Mouse (Mus musculus) forebrain, embryonic 16.5 days (tissue): ENCODE measurements around the gene Pin1. TPM values are rescaled to one million over a fixed set of nuclear protein-coding genes. Genes with fewer than 3 reads are reported as not detected.

Experiments
- ATAC-seq: fragments of 200-750 bp; cut with Nextera tagmentation; 2 replicates; pipeline ENCODE4 v1.8.0; 2017; ENCODE audit warnings: mild to moderate bottlenecking, moderate library complexity
- H3K27ac ChIP-seq: fragments of 300-500 bp; sonication (generic); 2 replicates; pipeline ENCODE4 v1.5.1; 2014; ENCODE audit warnings: low read length, control low read depth
- H3K27me3 ChIP-seq: fragments of 300-500 bp; sonication (generic); replicated peaks from 2 replicates; pipeline ENCODE4 v1.6.1; 2014; ENCODE audit warnings: low read length; ENCODE audit not compliant: control insufficient read depth, insufficient read depth
- H3K36me3 ChIP-seq: fragments of 300-500 bp; sonication (generic); 2 replicates; pipeline ENCODE4 v1.6.1; 2014; ENCODE audit not compliant: control insufficient read depth, insufficient read depth
- H3K4me1 ChIP-seq: fragments of 300-500 bp; sonication (generic); replicated peaks from 2 replicates; pipeline ENCODE4 v1.6.1; 2014; ENCODE audit warnings: low read length; ENCODE audit not compliant: control insufficient read depth, insufficient read depth
- H3K4me2 ChIP-seq: fragments of 300-500 bp; sonication (generic); 2 replicates; pipeline ENCODE4 v1.6.1; 2014; ENCODE audit warnings: mild to moderate bottlenecking, low read length, control low read depth
- H3K4me3 ChIP-seq: fragments of 300-500 bp; sonication (generic); replicated peaks from 2 replicates; pipeline ENCODE4 v1.5.1; 2014; ENCODE audit warnings: mild to moderate bottlenecking, low read length, control low read depth
- H3K9ac ChIP-seq: fragments of 300-500 bp; sonication (generic); replicated peaks from 2 replicates; pipeline ENCODE4 v1.6.1; 2014; ENCODE audit warnings: low read depth, low read length, control low read depth
- H3K9me3 ChIP-seq: fragments of 300-500 bp; sonication (generic); 2 replicates; pipeline ENCODE4 v1.6.1; 2016; ENCODE audit warnings: low read length; ENCODE audit not compliant: control insufficient read depth
- WGBS: fragments of 180-500 bp; shearing (Covaris S2); extraction: QIAGEN DNeasy Blood & Tissue Kit; methylation state at CpG from one replicate; pipeline ENCODE4 v1.1.7; 2014; 5-methylcytosine and 5-hydroxymethylcytosine counted together
- polyA plus RNA-seq: library from polyadenylated mRNA; unstranded; fragments of >200 nt; fragmentation: Nextera tagmentation; extraction: Ambion mirVana; gene quantifications from 2 replicates; pipeline ENCODE4 v1.2.1, GENCODE M21; 2015

The Pin1 gene
- polyA plus RNA-seq, 1 experiment from 2014 or later: 63.2 TPM

DNA sequence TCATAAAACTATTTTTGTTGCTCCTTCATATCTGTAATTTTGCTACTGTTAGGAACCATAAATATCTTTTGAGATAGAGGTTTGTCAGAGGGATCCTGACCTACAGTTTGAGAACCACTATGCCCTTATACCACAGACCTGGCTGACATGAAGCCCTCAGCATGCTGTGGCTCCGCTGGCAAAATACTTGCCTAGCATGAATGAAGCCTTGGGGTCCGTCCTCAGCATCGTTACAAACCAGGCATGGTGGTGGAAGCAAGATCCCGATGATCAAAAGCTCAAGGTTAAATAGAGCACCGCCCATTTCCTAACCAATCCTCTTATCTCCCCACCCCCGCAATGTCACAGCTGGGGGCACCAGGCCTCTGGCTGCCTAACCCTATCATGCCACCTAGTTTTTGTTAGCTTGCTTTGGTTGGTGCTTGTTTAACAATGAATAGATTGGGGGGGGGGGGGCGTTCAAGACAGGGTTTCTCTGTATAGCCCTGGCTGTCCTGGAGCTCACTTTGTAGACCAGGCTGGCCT lies 14.7 kb downstream of the Pin1 start:
- ATAC-seq: no peak
- Histone ChIP-seq H3K9ac (no peak overlapping the region), H3K9me3 (no peaks in the 10 kb centered on the region), H3K36me3 (0 out of 2 replicates have a peak, but pooled peaks cover 6% of the 10 kb centered on the region), H3K4me3 (no peak overlapping the region), H3K4me1 (peaks cover 27% of the 10 kb centered on the region), H3K27ac (no peak overlapping the region), H3K4me2 (no peak overlapping the region), H3K27me3 (no peaks in the 10 kb centered on the region)
- 17% methylated on average over 7 of the region's 7 CpGs for WGBS

DNA sequence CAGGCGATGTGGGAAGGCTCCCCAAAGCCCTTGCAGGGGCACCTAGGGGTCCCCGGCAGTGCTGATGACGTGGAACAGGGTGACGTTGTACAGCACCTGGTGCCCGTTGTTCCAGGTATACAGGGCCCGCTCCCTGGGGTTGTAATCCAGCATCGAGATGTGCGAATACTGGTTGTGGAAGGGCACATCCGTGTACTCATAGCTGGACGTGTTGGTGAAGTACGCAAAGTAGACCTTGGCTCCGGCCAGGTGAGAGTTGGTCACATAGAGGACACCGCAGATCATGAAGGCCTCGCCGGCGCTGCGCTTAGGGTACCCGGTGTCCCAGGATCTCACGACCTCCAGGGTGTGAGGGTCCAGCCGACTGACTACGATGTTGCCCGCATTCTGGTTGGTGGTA lies 16.2 kb downstream of the Pin1 start:
- H3K36me3 ChIP-seq: 0 out of 2 replicates have a peak, but pooled peaks cover 3% of the 10 kb centered on the region
- no peaks in the 10 kb centered on the region for H3K9me3 ChIP-seq

DNA sequence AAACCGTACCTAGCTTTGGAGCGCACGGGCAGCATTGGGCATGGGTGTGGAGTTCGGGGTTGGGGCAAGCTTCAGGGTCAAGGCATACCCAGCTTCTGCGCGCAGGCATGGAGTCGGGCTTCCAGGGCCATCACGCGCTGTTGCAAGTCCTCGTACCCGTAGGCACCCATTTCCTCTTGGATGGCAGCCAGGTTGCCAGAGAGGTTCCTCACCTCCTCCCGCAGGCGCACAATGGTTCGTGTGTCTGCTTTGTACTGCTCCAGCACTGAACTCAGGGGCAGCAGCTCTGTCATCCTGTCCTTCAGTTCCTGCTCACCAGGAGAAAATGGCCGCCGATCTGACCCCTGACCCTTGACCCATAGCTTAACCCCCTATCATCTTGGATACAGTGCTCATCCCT lies 20.2 kb downstream of the Pin1 start:
- WGBS: 80% methylated on average over 16 of the region's 16 CpGs
- H3K4me1 ChIP-seq: no peaks in the 10 kb centered on the region
- 0 out of 2 replicates have a peak, but pooled peaks cover 3% of the 10 kb centered on the region for H3K36me3 ChIP-seq
- no peaks in the 10 kb centered on the region for H3K9me3 ChIP-seq
- no peak overlapping the region for H3K27ac ChIP-seq
- no peak for ATAC-seq
- no peak overlapping the region for H3K4me2 ChIP-seq
- H3K27me3 ChIP-seq: no peaks in the 10 kb centered on the region
- no peak overlapping the region for H3K4me3 ChIP-seq
- H3K9ac ChIP-seq: no peak overlapping the region

More for the DNA sequence above, 16.2 kb downstream of the Pin1 start:
- 92% methylated on average over 22 of the region's 22 CpGs for whole genome bisulfite sequencing
- no peak overlapping the region for H3K4me3 ChIP-seq
- H3K27me3 ChIP-seq: no peaks in the 10 kb centered on the region
- no peak overlapping the region for H3K27ac ChIP-seq
- no peak overlapping the region for H3K9ac ChIP-seq
- peaks cover 27% of the 10 kb centered on the region for H3K4me1 ChIP-seq
- ATAC-seq: no peak
- H3K4me2 ChIP-seq: no peak overlapping the region

DNA sequence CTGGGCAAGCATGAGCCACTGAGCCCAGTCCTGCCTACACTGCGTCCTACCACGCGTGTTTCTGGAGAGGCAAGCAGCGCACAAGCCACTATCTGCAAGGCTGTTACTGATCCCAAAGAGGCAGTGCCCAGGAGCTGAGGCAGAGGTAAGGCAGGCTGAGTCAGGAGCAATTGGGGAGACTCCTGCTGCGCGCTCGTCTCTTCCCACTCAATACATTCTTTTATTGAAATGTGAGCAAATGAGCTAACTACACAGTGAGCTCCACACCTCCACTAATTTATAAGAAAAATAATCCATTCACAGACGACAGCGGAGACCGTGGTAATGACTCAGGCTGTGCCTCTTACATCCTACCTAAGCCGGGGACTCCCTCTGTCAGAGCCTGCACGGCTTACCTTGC lies 26.0 kb downstream of the Pin1 start:
- Histone ChIP-seq H3K4me1 (peaks cover 14% of the 10 kb centered on the region), H3K27me3 (no peaks in the 10 kb centered on the region), H3K4me3 (no peak overlapping the region), H3K9me3 (no peaks in the 10 kb centered on the region), H3K9ac (no peak overlapping the region), H3K27ac (no peak overlapping the region), H3K4me2 (no peak overlapping the region), H3K36me3 (no peaks in the 10 kb centered on the region)
- ATAC-seq: no peak
- WGBS: 75% methylated on average over 12 of the region's 12 CpGs

DNA sequence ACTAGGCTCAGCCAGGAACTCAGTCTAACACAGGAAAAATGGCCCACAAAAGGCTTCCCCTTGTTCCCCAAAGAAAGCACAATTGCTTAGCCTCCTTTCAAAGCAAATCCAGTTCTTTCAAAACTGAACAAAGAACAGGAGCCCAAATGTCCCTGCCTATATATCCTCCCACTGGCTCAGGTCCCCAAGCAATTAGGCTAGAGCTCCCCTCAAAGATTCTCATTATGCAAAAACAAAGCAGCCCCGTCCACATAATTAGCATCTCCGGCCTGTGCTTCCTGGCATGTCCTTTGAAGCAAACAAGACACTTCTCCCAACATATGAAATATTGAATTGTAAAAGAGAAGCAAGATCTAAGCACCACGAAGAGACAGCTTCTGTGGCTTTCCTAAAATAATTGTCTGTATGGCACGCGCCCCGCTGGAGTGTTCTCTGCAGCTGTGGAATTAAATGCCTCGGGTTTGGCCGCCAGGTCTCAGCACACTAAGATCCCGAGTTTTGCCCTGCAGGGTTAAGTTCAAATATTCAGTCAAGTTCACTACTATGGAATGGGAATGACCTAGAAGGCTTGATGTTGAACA lies 28.6 kb downstream of the Pin1 start:
- Histone ChIP-seq H3K9ac (no peak overlapping the region), H3K4me1 (peaks cover 17% of the 10 kb centered on the region), H3K4me3 (no peak overlapping the region), H3K27ac (peak overlapping the region; percentile 60), H3K9me3 (no peaks in the 10 kb centered on the region), H3K4me2 (no peak overlapping the region), H3K27me3 (no peaks in the 10 kb centered on the region), H3K36me3 (no peaks in the 10 kb centered on the region)
- ATAC-seq: peak; percentile 31
- 21% methylated on average over 9 of the region's 9 CpGs for WGBS

DNA sequence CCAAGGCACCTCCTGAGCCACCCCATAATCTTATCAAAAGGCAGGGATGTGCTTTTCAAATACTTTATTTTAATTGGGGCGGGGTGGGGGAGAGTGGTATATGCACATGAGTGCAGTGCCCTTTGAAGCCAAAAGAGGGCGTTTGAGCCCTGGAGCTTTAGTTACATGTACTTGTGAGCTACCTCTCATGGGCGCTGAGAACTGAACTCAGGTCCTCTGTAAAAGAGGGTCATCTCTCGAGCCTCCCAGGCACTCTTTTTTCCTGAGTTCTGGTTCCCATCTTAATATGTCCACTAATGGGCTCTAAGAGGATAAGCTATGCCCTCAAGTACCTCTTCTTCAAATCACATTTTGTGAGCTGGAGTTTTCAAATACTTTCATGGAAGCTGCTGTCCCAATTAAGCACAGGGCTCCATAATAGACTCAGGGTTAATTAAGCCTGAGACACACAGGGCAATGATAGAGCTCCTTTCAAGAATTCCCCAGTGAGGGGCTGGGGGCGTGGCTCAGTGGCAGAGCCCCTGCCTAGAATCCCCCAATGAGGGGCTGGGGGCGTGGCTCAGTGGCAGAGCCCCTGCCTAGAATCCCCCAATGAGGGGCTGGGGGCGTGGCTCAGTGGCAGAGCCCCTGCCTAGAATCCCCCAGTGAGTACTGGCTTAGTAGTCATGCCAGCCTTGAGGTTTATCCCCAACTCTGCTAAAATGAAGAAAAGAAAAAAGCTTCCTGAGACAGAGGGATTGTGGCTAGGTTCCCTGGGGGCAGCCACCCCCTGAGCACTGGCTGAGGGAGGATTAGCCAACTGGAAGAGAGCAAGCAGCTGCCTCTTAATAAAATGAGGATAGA lies 29.9 kb downstream of the Pin1 start:
- peak overlapping the region; percentile 63 for H3K27ac ChIP-seq
- ATAC-seq: peak; percentile 61
- WGBS: 23% methylated on average over 6 of the region's 7 CpGs

DNA sequence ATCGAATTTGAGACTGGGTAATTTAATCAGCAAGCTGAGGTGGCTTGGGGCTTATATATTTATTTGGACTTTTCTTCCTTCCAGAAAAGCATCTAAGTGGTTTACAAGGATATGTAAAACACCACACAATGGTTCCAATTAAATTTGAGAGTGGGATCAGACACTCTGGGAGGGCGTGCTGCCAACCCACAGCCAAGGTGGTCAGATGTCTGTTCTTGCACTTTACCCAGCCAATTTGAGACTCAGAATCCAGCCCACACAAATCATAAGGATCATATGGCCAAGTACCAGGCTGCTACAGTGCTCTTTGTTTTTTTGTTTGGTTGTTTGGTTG lies 30.5 kb downstream of the Pin1 start:
- Histone ChIP-seq H3K9me3 (no peaks in the 10 kb centered on the region), H3K36me3 (no peaks in the 10 kb centered on the region), H3K4me3 (no peak overlapping the region), H3K4me1 (peaks cover 17% of the 10 kb centered on the region), H3K9ac (no peak overlapping the region), H3K27ac (peak overlapping the region; percentile 63), H3K27me3 (no peaks in the 10 kb centered on the region), H3K4me2 (no peak overlapping the region)
- ATAC-seq: peak; percentile 43; the same call in 1 of the 2 replicates
- 18% methylated on average over 2 of the region's 2 CpGs for WGBS

More for the DNA sequence above, 29.9 kb downstream of the Pin1 start:
- no peaks in the 10 kb centered on the region for H3K9me3 ChIP-seq
- H3K9ac ChIP-seq: no peak overlapping the region
- H3K36me3 ChIP-seq: no peaks in the 10 kb centered on the region
- no peaks in the 10 kb centered on the region for H3K27me3 ChIP-seq
- no peak overlapping the region for H3K4me3 ChIP-seq
- no peak overlapping the region for H3K4me2 ChIP-seq
- peaks cover 17% of the 10 kb centered on the region for H3K4me1 ChIP-seq

DNA sequence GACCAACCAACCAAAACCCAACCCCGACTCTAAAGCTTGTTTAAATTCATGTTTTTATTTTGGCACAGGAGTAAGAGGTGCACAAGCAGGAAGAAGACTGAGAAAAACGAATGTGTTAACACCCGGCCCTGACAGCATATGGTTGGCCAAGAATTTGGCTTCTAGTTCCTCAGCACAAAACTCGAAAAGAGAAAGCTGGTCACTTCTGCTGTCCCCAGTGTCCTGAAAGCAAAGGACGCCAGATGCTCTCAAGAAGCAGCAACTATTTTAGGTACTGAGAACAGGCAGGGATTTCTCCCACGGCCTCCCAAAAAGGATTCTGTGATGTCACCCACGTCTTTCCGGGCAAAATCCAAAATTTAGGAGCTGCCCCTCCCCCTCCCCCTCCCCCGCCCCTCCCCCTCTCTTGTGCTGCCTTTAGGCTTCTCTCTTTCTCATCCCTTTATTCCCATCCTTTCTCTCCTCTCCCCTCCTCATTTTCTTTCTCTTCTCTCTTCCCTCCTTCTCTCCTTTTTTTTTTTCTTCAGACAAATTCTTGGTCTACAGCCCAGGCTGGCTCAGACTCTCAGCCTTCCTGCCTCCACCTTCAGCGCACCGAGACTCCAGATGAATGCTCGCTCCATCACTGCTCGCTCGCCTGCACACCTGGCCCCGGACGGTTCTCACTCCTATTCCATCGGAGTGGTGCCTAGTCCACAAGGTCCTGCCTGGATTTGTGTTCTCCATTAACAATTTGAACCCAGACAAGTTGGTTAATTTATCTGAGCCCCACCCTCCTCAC lies 33.4 kb downstream of the Pin1 start:
- Histone ChIP-seq H3K27me3 (no peaks in the 10 kb centered on the region), H3K9ac (no peak overlapping the region), H3K27ac (no peak overlapping the region), H3K9me3 (no peaks in the 10 kb centered on the region), H3K36me3 (no peaks in the 10 kb centered on the region), H3K4me1 (peaks cover 12% of the 10 kb centered on the region), H3K4me2 (no peak overlapping the region), H3K4me3 (no peak overlapping the region)
- ATAC-seq: no peak
- 46% methylated on average over 17 of the region's 17 CpGs for WGBS

DNA sequence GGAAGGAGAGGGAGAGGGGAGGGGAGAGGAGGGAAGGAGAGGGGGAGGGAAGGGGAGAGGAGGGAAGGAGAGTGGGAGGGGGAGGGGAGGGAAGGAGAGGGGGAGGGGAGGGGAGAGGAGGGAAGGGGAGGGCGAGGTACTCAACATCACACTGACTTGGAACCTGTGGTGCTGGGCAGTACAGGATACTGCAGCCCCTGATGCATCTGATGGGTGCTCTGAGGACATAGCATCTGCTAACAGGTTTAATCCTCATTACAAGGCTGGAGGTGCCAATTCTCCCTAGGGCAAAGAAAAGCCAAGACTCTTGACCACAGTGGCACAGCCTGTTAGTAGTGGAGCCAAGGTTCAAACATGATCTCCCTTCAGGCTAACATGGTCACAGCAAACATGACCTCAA lies 37.5 kb downstream of the Pin1 start:
- peaks cover 4% of the 10 kb centered on the region for H3K4me1 ChIP-seq
- H3K9ac ChIP-seq: no peak overlapping the region
- H3K27ac ChIP-seq: no peak overlapping the region
- H3K4me2 ChIP-seq: no peak overlapping the region
- H3K36me3 ChIP-seq: no peaks in the 10 kb centered on the region
- 71% methylated on average over 1 of the region's 1 CpGs for WGBS
- H3K4me3 ChIP-seq: no peak overlapping the region
- H3K27me3 ChIP-seq: peaks cover 2% of the 10 kb centered on the region; the same call in 1 of the 2 replicates
- no peak for ATAC-seq
- no peaks in the 10 kb centered on the region for H3K9me3 ChIP-seq
